Mouse (Mus musculus) ovary, postnatal 10 days (tissue): ENCODE measurements around the gene Wdr46.
"Not testable (repeated sequence)": the region's sequence is repeated elsewhere in the genome, so short reads cannot be mapped to it uniquely, and the experiment has no call there.

Experiments
- DNase-seq: peaks from one replicate; pipeline ENCODE4 v3.0.0; 2022; ENCODE audit warnings: low spot score

Wdr46 gene

GRCm38 (mm10) chr17:33952015-33952414 lies 11.6 kb downstream of the Wdr46 start:
- DNase-seq: not testable (repeated sequence)

GRCm38 (mm10) chr17:33952879-33953278 lies 12.4 kb downstream of the Wdr46 start:
- DNase-seq: no peak

- DNase-seq: no peak
Observed at GRCm38 (mm10) chr17:33953310-33953709, 12.8 kb downstream of the Wdr46 start.

DNA sequence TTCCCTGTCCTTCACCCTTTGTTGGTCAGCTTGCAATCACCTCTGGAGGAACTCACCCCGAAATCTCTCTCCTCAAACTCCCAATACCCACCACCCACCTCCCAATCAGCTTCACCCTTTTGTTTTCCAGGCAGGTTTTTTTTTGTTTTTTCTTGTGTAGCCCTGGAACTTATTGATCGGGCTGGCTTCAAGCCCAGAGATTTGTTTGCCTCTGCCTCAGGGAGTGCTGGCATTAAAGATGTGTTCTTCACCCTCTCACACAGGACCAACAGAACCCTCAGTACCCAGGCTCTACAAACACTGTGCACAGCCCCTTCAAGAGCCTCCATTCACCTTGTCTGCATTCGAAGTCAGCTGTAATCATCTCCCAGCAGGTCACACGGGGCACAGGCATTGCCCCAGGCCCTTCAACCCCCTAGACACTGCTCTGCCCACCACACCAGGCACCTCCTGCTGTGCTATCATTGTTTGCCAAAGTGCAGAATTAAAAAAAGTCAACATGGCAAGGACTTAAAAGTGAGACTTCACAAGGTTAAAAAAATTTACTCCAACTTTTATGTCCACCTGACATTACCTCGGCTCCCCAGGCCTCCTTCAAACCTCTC lies 13.6 kb downstream of the Wdr46 start:
- DNase-seq: no peak

DNA sequence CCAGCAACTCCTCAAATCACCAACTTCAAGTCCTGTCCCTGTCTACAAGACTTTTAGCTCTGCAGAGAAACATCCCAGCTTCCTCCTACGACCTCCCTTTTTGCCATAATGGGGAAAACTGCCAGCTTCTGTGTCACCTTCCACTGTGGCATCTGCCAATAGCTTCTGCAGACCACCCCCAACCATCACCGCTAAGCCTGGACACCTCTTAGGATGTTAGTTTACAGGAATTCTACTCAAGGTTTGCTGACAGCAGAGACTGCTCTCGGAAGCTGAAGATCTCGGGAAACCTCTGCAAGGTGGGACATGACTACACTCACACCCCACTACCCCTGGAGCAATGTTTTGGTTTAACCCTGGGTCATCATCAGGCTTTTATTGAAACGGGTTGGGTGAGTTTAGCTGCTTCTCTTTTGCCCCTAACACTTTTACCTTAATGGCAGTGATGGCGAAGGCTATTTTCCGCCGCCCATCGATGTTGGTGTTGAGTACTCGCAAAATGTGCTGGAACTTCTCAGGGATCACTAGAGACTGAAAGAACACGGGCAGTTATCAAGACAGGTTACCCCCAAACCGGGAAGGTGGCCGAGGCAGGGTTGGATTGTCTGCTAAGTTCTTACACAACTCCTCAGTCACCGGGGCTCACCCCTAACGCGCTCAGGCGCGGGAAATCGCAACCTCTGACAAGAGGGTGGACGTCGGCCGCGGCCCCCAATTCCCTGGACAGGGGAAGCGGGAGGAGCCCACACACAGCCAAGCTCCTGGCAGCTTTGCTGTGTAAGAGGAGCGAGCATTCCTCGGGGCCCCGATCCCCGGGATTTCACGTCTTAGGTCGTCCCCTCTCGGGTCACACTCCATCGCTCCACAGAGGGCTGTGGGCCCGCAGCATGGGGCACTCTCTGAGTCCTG lies 14.4 kb downstream of the Wdr46 start:
- DNase-seq: no peak

DNA sequence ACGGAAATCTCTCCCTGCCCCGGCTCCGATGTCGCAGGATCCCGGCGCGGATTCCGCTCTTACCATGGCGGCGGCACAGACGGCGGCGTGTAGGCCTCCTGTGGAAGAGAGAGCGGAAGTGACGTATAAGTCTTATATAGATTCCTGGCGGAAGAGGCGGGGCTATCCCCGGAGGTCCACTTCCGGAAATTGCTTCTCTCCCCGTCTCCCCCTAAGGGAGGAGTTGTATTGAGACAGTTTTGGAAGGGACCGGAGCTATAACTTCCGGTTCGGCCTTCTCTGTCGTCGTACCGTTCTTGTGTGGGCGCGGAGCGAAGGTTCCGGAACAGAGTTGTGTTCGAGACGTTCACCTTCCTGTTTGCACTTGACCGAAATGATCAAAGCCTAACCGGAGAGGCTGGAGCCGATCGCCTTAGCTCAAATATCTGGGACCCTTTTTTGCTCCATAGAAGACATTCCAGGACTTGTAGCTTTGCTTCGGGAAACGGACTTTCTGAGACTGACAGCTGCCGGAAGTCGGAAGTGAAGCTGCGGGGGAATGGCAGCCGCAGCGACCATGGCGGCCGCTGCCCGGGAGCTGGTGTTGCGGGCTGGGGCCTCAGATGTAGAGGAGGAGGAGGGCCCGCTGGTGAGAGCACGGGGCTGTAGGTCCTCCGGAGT lies 15.2 kb downstream of the Wdr46 start, which contains the start of the genes Vps52 and Rps18:
Gene Vps52 (plus strand): TSS at position 258 of the 660 bp plus-strand sequence.
Gene Rps18 (minus strand): TSS at position 447 of the 660 bp plus-strand sequence.
- DNase-seq: peak; percentile 92

GRCm38 (mm10) chr17:33956336-33956735 lies 15.9 kb downstream of the Wdr46 start:
- DNase-seq: no peak

- DNase-seq: no peak
Observed at GRCm38 (mm10) chr17:33957493-33957892, 17.0 kb downstream of the Wdr46 start.

DNA sequence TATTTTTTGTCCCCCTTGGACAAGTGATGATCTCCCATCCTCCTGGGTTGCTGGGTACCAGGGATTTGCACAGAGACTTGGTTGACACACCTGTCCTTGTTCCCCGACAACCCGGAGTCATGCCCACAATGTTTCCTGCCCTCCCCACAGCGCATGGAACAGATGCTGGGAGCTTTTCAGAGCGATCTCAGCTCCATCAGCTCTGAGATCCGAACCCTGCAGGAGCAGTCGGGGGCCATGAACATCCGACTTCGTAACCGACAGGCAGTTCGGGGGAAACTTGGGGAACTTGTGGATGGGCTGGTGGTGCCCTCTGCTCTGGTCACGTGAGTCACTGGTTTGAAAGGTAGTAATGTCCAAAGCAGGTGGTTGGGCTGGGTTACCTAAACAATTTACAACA lies 18.0 kb downstream of the Wdr46 start:
- no peak for DNase-seq

GRCm38 (mm10) chr17:33959135-33959534 lies 18.7 kb downstream of the Wdr46 start:
- DNase-seq: no peak

DNA sequence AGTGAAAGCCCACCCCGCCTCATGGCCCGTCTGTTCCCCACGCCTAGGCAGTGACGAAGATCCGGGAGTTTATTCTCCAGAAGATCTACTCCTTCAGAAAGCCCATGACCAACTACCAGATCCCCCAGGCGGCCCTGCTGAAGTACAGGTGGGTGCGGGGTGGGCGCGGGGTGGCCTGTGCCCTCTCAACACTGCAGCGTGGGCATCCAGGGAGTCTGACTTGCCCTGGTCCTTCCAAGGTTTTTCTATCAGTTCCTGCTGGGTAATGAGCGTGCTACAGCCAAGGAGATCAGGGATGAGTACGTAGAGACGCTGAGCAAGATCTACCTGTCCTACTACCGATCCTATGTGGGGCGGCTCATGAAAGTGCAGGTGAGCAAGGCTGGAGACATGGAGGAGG lies 19.5 kb downstream of the Wdr46 start:
- no peak for DNase-seq

DNA sequence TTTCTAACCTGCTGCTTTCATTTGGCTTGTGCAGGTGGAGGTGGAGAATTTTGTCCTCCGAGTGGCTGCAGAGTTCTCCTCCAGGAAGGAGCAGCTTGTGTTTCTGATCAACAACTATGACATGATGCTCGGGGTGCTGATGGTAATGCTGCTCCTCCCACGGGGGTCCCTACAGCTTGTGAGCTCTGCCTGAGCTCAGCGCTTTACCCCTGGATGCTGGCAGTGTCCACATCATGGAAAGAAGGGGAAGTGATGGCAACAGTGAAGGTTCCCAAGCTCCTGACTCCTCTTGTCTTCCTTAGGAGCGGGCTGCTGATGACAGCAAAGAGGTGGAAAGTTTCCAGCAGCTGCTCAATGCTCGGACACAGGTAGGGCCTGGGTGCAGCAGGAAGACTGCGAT lies 22.4 kb downstream of the Wdr46 start:
- DNase-seq: no peak

DNA sequence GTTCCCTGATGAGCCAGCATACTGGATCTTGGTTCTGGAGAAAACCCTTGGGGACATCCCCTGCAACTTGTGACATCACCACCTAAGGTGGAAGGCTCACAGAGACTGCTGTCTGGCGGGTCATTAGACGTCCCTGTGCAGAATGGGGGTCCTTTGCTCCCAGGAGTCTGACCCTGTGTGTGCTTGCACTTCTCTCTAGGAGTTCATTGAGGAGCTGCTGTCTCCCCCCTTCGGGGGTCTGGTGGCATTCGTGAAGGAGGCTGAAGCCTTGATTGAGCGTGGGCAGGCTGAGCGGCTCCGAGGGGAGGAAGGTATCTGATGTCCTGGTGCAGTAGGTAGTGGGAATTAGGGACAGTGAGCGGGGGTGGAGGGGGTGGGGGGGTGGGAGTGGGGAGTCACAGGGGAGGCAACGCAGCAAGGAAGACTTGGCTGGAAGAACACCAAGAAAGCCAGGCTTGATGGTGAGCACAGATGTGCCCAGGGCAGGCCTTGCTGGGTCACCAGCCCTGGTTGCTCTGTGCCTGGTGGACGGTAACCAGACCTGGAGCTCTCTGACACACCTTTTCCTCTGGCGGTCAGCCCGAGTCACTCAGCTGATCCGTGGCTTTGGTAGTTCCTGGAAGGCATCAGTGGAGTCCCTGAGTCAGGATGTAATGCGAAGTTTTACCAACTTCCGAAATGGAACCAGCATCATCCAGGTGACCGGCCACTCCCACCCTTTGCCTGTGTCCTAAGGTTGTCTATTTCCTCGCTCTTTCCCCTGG lies 24.8 kb downstream of the Wdr46 start:
- no peak for DNase-seq

DNA sequence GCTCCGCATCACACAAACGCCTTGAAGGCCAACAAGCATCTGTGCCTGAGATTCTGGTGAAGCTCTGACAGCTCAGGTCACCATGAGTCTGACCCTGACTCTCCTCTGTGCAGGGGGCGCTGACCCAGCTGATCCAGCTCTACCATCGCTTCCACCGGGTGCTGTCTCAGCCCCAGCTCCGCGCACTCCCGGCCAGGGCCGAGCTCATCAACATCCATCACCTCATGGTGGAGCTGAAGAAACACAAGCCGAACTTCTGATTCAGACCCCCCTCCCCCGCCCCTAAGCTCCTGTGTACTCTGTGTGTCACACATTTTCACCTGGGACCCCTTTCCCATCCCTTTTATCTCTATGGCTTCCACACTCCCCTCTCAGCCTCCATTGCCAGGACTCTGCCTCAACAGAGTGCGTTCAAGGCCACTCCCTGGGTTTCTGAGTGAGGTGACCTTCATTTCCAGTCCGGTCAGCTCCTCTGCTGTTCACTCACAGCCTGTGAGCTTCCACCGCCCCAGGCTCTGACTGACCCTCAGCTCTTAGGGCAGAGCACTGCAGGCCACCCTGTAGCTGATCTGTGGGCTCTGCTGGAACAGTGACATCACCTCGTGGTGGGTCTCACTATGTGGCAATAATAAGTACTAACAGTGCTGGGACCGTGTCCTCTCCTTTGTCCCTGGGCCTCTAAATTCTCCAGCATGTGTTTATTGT lies 25.5 kb downstream of the Wdr46 start:
- DNase-seq: no peak

- DNase-seq: no peak
Observed at GRCm38 (mm10) chr17:33968489-33968888, 28.0 kb downstream of the Wdr46 start.

- no peak for DNase-seq
Observed at GRCm38 (mm10) chr17:33968927-33969326, 28.5 kb downstream of the Wdr46 start.

DNA sequence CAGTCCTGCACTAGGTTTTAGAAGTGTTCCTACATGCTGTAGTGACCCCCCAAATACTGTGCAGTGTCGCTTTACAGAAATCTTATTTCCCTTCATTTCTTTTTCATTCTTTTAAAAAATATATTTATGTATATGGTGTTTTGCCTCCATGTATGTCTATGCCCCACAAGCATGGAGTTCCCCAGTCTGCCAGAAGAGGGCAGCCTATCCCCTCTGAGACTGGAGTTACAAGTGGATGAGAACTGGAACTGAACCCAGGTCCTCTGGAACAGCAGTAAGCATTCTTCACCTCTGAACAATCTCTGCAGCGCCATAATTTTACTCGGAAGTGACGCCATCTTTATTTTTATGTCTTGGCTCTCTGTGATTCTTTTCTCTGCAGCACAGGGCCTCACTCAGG lies 28.9 kb downstream of the Wdr46 start:
- DNase-seq: no peak

DNA sequence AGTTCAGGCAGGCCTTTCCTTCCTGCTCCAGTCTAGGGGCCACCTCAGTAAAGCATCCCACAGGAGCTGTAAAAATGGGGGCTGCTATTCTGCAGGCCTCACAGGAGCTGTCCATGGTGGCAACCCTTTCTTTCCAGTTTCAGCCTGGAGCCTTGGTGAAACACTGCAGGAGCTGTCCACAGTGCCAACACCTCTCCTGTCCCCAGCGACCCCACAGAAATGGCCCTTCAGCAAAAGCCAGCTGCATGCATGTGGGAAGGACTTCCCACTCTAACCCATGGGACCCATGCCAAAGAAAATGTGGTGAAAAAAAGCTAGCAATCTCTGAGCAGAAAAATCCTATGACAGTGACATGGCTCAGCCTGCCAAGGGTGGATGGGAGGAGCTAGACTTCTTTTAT lies 32.2 kb downstream of the Wdr46 start:
- no peak for DNase-seq

DNA sequence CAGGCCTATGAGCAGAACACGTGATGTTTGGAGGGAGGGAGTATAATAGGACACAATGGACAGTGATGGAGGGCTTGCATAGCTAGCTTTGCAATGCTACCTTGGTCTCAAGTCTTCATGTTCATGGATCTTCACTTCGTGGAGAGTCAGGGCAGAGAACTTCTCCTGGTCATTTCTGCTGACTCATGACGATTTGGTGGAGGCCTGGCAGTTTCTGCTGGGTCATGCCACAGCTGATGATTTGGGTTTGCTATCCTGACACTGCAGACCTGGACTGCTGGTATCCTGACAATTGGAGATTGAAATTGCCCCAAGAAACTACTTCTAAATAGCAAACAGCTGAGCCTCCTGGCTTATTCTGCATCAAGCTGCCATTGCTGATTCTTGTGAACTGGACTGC lies 33.1 kb downstream of the Wdr46 start:
- no peak for DNase-seq

GRCm38 (mm10) chr17:33977861-33978557 lies 37.5 kb downstream of the Wdr46 start:
- DNase-seq: no peak

- DNase-seq: no peak
Observed at GRCm38 (mm10) chr17:33978631-33979031, 38.2 kb downstream of the Wdr46 start.
